Mouse (Mus musculus) embryonic facial prominence, embryonic 10.5 days (tissue): ENCODE data around the gene Ears2. TPM values are rescaled to one million over a fixed set of nuclear protein-coding genes. Genes with fewer than 3 reads are reported as not detected.

ENCODE experiments used
- polyA plus RNA-seq: library from polyadenylated mRNA; unstranded; fragments of >200 nt; fragmentation: Nextera tagmentation; extraction: Ambion mirVana; gene quantifications from 2 replicates; pipeline ENCODE4 v1.2.1, GENCODE M21; 2016

Ears2 gene
- polyA plus RNA-seq, 1 experiment from 2014 or later, result 16.4 TPM

Other genes with a start within 250 kb of the Ears2 start
- 0.45 and 1.3 TPM in 2 replicates for gene Scnn1b, start 202.2 kb downstream of the Ears2 start, polyA plus RNA-seq
- gene Cog7, start 85.6 kb downstream of the Ears2 start, polyA plus RNA-seq, result 22.0 and 23.0 TPM in 2 replicates
- 111 and 124 TPM in 2 replicates for gene Gga2, start 46.0 kb downstream of the Ears2 start, polyA plus RNA-seq
- gene Ubfd1, start 88 bp downstream of the Ears2 start, polyA plus RNA-seq, result 74.8 and 75.0 TPM in 2 replicates
- 763 and 789 TPM in 2 replicates for gene Ndufab1, start 34.6 kb upstream of the Ears2 start, polyA plus RNA-seq
- gene Palb2, start 65.7 kb upstream of the Ears2 start, polyA plus RNA-seq, result 25.6 and 27.0 TPM in 2 replicates
- 117 and 120 TPM in 2 replicates for gene Dctn5, start 65.8 kb upstream of the Ears2 start, polyA plus RNA-seq
- 230 and 244 TPM in 2 replicates for gene Plk1, start 92.2 kb upstream of the Ears2 start, polyA plus RNA-seq
- 0.05 TPM in 2 replicates for gene Ern2, start 118.9 kb upstream of the Ears2 start, polyA plus RNA-seq
- gene Chp2, start 152.2 kb upstream of the Ears2 start, polyA plus RNA-seq, result not detected in 2 replicates
- 3.2 and 3.6 TPM in 2 replicates for gene Prkcb, start 221.5 kb upstream of the Ears2 start, polyA plus RNA-seq